Mouse (Mus musculus) olfactory bulb, adult 2 months (tissue): ENCODE results near the gene Mrpl57.
"Not testable (repeated sequence)": the region's sequence is repeated elsewhere in the genome, so short reads cannot be mapped to it uniquely, and the experiment has no call there.

Source experiments
- CTCF ChIP-seq: fragments of 200-500 bp; IDR thresholded peaks from 2 replicates; pipeline ENCODE4 v1.5.1; 2012; ENCODE audit warnings: low read depth, mild to moderate bottlenecking, low read length, moderate library complexity; ENCODE audit not compliant: insufficient read depth
- POLR2A ChIP-seq: fragments of 200-500 bp; IDR thresholded peaks from 2 replicates; pipeline ENCODE4 v1.6.1; 2012; ENCODE audit warnings: mild to moderate bottlenecking, low read depth, low read length, moderate library complexity; ENCODE audit not compliant: insufficient read depth

DNA sequence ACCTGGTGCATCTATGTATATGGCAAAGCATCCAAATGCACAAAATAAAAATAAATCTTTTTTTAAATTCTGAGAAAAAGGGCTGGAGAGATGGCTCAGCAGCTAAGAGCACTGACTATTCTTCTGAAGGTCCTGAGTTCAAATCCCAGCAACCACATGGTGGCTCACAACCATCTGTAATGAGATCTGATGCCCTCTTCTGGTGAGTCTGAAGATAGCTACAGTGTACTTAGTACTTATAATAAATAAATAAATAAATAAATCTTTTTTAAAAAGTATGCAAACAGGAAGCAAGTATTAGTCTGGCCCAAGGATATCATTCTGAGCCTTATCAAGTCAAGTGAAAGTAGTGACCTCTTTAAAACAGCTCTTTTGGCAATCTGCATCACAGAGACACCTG is 30.0 kb downstream of the Mrpl57 start:
- not testable (repeated sequence) for TF ChIP-seq CTCF, POLR2A
